Mouse (Mus musculus): ENCODE data around the gene Tmc6. TPM values are rescaled to one million over a fixed set of nuclear protein-coding genes. Genes with fewer than 3 reads are reported as not detected.

Gene Tmc6
- polyA plus RNA-seq, 1 experiment from 2014 or later = 3.9 TPM

DNA sequence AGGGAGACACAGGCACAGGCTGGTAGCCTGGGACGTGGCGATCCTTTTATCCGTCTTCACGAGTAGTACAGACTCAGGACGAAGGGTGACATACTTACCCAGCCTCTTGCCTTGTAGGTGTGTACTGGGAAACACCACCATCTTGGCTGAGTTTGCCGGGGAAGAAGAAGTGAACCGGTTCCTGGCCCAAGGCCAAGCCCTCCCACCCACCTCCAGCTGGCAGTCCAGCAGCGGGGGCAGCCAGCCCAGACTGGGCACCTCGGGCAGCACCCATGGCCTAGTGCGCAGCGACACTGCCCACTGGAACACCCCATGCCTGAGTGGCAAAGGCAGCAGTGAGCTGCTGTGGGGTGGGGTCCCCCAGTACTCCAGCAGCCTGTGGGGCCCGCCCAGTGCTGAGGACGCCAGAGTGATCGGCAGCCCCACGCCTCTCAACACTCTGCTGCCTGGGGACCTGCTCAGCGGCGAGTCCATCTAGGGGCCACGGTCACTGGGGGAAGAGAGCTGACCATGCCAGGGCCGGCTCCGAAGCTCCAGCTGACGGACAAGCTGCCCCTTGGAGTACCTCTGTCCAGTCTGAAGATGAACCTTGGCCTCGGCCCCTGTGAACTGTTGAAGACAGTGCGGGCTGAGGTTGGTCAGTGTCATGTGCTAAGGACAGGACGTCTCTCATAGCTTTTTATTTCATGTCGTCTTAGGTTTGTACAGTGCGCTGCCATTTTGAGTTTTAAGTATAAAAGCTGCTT, 21.5 kb downstream of the Tmc6 start:
- WGBS = 90% methylated on average over 26 of the region's 26 CpGs
- no peak overlapping the region for H3K4me3 ChIP-seq (ENCODE audit: low read depth, low read length)
- H3K27me3 ChIP-seq (ENCODE audit: control insufficient read depth, insufficient read depth, low read length) = no peaks in the 10 kb centered on the region

DNA sequence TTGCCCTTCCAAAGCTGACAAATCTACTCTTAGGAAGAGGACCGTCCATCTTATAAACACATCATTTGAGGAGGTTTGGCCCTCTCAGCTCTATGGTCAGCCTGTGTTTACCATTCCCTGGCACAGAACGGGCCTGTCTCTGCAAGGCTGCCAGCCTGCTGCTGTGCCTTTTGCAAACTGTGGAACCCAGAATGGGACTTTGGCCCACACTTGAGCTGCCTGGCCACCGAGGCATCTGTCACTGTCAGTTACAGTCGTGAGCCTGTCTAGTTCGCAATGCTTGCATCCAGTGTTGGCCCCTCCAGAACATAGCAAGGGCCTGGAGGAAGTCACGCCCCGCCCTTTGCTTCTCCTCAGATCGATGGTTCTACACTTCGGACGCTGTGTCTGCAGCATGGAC, 22.7 kb downstream of the Tmc6 start:
- WGBS = 91% methylated on average over 10 of the region's 10 CpGs
- ATAC-seq (ENCODE audit: low read depth) = no peak

More for the DNA sequence above, 21.5 kb downstream of the Tmc6 start:
- no peaks in the 10 kb centered on the region for H3K4me1 ChIP-seq (ENCODE audit: control insufficient read depth, insufficient read depth, low read length)
- peaks cover 73% of the 10 kb centered on the region for H3K36me3 ChIP-seq (ENCODE audit: control insufficient read depth, insufficient read depth, low read length)
- ATAC-seq (ENCODE audit: low read depth) = no peak
- no peak overlapping the region for H3K9ac ChIP-seq (replicated peaks; ENCODE audit: low read depth, low read length)
- no peak overlapping the region for H3K4me2 ChIP-seq (ENCODE audit: low read depth, low read length)
- H3K9me3 ChIP-seq (ENCODE audit: control insufficient read depth, low read length) = no peaks in the 10 kb centered on the region
- H3K27ac ChIP-seq (ENCODE audit: low read depth, low read length) = no peak overlapping the region

DNA sequence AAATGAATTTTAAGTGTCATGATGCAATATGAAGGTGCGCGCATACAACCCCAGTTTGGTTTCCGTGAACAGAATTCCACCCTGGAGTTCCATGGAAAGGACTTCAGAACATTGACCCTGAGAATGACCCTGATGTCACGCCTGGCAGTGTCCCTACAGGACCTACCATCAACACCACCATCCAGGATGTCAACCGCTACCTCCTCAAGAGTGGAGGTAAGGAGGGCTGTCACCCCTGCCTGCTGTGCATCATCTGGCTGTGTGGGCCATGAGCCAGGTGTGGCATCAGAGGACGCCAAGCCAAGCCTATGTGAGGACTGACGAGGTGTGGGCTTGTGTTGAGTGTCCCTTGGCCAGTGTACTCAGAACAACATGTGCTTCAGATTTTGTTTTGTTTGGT, 26.1 kb downstream of the Tmc6 start:
- H3K4me2 ChIP-seq (ENCODE audit: low read depth, low read length) = no peak overlapping the region
- H3K4me1 ChIP-seq (ENCODE audit: control insufficient read depth, insufficient read depth, low read length) = no peaks in the 10 kb centered on the region
- H3K27me3 ChIP-seq (ENCODE audit: control insufficient read depth, insufficient read depth, low read length) = no peaks in the 10 kb centered on the region
- no peak overlapping the region for H3K9ac ChIP-seq (replicated peaks; ENCODE audit: low read depth, low read length)
- peaks cover 81% of the 10 kb centered on the region for H3K36me3 ChIP-seq (ENCODE audit: control insufficient read depth, insufficient read depth, low read length)
- H3K27ac ChIP-seq (ENCODE audit: low read depth, low read length) = no peak overlapping the region
- no peaks in the 10 kb centered on the region for H3K9me3 ChIP-seq (ENCODE audit: control insufficient read depth, low read length)
- no peak overlapping the region for H3K4me3 ChIP-seq (ENCODE audit: low read depth, low read length)
- WGBS = 97% methylated on average over 7 of the region's 7 CpGs
- no peak for ATAC-seq (ENCODE audit: low read depth)

More for the DNA sequence above, 22.7 kb downstream of the Tmc6 start:
- H3K9me3 ChIP-seq (ENCODE audit: control insufficient read depth, low read length) = no peaks in the 10 kb centered on the region
- H3K36me3 ChIP-seq (ENCODE audit: control insufficient read depth, insufficient read depth, low read length) = peaks cover 77% of the 10 kb centered on the region
- no peak overlapping the region for H3K4me3 ChIP-seq (ENCODE audit: low read depth, low read length)
- H3K27me3 ChIP-seq (ENCODE audit: control insufficient read depth, insufficient read depth, low read length) = no peaks in the 10 kb centered on the region
- H3K27ac ChIP-seq (ENCODE audit: low read depth, low read length) = no peak overlapping the region
- H3K9ac ChIP-seq (replicated peaks; ENCODE audit: low read depth, low read length) = no peak overlapping the region
- no peaks in the 10 kb centered on the region for H3K4me1 ChIP-seq (ENCODE audit: control insufficient read depth, insufficient read depth, low read length)
- H3K4me2 ChIP-seq (ENCODE audit: low read depth, low read length) = no peak overlapping the region

DNA sequence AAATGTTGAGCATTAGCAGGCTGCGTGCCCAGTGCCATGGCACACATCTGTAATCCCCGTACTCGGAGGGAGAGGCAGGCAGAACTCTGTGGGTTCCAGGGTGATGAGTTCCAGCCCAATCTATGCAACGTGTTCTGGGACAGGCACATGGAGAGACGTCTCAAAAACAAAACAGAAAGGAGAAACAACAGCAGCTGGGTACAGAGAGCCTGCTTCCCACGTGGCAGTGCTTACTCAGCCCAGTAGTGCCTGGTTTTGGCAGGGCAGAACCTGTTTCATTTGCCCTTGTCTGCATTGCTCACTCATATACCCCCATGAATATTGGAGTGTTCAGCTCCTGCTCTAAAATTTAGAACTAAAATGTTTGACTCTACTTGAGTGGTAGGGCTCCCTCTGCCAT, 30.5 kb downstream of the Tmc6 start:
- Histone ChIP-seq H3K27ac (ENCODE audit: low read depth, low read length) (no peak overlapping the region), H3K4me1 (ENCODE audit: control insufficient read depth, insufficient read depth, low read length) (no peaks in the 10 kb centered on the region), H3K9me3 (ENCODE audit: control insufficient read depth, low read length) (no peaks in the 10 kb centered on the region), H3K4me3 (ENCODE audit: low read depth, low read length) (no peak overlapping the region), H3K9ac (replicated peaks; ENCODE audit: low read depth, low read length) (no peak overlapping the region), H3K4me2 (ENCODE audit: low read depth, low read length) (no peak overlapping the region), H3K27me3 (ENCODE audit: control insufficient read depth, insufficient read depth, low read length) (no peaks in the 10 kb centered on the region), H3K36me3 (ENCODE audit: control insufficient read depth, insufficient read depth, low read length) (peaks cover 83% of the 10 kb centered on the region)
- WGBS = 89% methylated on average over 6 of the region's 6 CpGs
- no peak for ATAC-seq (ENCODE audit: low read depth)

DNA sequence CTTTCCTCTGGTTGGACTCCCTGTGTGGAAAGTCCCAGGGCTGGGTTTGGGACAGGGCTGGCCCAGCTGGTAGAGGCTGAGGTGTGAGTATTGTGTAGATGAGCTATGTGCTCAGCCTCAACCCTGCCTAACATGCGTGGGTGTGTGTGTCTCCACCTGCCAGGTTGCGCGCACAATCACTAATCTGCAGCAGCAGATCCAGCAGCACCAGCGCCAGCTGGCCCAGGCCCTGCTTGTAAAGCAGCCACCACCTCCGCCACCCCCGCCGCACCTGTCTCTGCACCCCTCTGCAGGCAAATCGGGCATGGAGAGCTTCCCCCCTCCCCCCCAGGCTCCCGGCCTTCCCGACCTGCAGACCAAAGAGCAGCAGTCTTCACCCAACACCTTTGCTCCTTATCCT, 32.6 kb downstream of the Tmc6 start:
- Histone ChIP-seq H3K27me3 (ENCODE audit: control insufficient read depth, insufficient read depth, low read length) (no peaks in the 10 kb centered on the region), H3K36me3 (ENCODE audit: control insufficient read depth, insufficient read depth, low read length) (peaks cover 84% of the 10 kb centered on the region), H3K4me2 (ENCODE audit: low read depth, low read length) (no peak overlapping the region), H3K4me3 (ENCODE audit: low read depth, low read length) (no peak overlapping the region), H3K9me3 (ENCODE audit: control insufficient read depth, low read length) (no peaks in the 10 kb centered on the region), H3K27ac (ENCODE audit: low read depth, low read length) (no peak overlapping the region), H3K4me1 (ENCODE audit: control insufficient read depth, insufficient read depth, low read length) (no peaks in the 10 kb centered on the region), H3K9ac (replicated peaks; ENCODE audit: low read depth, low read length) (no peak overlapping the region)
- 95% methylated on average over 10 of the region's 10 CpGs for WGBS
- ATAC-seq (ENCODE audit: low read depth) = no peak

DNA sequence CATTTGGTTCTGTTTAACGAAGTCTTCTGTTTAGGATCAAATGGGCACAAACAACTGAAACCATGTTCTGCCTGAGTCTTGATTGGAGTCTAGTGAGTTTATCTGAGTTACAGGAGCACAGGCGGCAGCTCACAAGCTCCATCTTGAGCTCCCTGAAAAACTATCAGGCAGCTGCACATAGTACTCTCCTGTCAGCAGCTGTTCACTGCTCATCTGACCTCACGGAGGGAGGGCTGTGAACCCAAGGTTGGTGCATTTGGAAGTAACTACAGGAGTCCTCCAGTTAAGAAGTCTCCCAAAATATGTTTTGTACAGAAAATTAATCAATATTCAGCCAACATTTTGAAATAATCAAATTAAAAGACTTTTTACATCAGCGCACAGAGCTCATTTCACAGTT, 33.4 kb downstream of the Tmc6 start:
- no peak overlapping the region for H3K9ac ChIP-seq (replicated peaks; ENCODE audit: low read depth, low read length)
- no peaks in the 10 kb centered on the region for H3K27me3 ChIP-seq (ENCODE audit: control insufficient read depth, insufficient read depth, low read length)
- ATAC-seq (ENCODE audit: low read depth) = no peak
- peaks cover 86% of the 10 kb centered on the region for H3K36me3 ChIP-seq (ENCODE audit: control insufficient read depth, insufficient read depth, low read length)
- H3K9me3 ChIP-seq (ENCODE audit: control insufficient read depth, low read length) = no peaks in the 10 kb centered on the region
- no peak overlapping the region for H3K4me2 ChIP-seq (ENCODE audit: low read depth, low read length)
- 85% methylated on average over 4 of the region's 4 CpGs for WGBS
- H3K4me3 ChIP-seq (ENCODE audit: low read depth, low read length) = no peak overlapping the region
- H3K4me1 ChIP-seq (ENCODE audit: control insufficient read depth, insufficient read depth, low read length) = no peaks in the 10 kb centered on the region
- H3K27ac ChIP-seq (ENCODE audit: low read depth, low read length) = no peak overlapping the region

DNA sequence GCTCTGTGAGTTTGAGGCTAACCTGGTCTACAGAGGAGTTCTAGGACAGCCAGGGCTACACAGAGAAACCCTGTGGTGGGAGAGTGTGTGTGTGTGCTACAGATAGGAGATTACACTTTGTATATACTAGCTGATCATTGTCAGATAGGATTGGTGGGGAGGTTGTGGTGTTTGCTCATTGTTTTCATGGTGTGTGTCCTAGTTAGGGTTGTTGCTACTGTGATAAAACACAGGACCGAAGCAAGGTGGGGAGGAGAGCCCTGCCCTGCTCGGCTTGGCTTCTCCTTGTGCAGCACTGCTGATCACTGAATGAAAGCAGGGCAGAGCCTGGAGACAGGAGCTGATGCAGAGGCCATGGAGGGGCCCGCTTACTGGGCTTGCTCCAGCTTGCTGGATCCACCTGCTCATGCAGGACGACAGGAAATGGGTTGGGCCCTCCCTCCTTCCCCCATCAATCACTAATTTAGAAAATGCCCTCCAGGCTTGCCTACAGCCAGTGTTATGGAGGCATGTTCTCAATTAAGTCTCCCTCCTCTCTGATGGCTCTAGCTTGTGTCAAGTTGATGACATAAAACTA, 38.5 kb downstream of the Tmc6 start:
- Histone ChIP-seq H3K4me2 (ENCODE audit: low read depth, low read length) (no peak overlapping the region), H3K9ac (replicated peaks; ENCODE audit: low read depth, low read length) (no peak overlapping the region), H3K4me1 (ENCODE audit: control insufficient read depth, insufficient read depth, low read length) (no peaks in the 10 kb centered on the region), H3K27ac (ENCODE audit: low read depth, low read length) (no peak overlapping the region), H3K27me3 (ENCODE audit: control insufficient read depth, insufficient read depth, low read length) (no peaks in the 10 kb centered on the region), H3K36me3 (ENCODE audit: control insufficient read depth, insufficient read depth, low read length) (peaks cover 90% of the 10 kb centered on the region), H3K4me3 (ENCODE audit: low read depth, low read length) (no peak overlapping the region), H3K9me3 (ENCODE audit: control insufficient read depth, low read length) (no peaks in the 10 kb centered on the region)
- WGBS = 76% methylated on average over 4 of the region's 4 CpGs
- ATAC-seq (ENCODE audit: low read depth) = no peak

DNA sequence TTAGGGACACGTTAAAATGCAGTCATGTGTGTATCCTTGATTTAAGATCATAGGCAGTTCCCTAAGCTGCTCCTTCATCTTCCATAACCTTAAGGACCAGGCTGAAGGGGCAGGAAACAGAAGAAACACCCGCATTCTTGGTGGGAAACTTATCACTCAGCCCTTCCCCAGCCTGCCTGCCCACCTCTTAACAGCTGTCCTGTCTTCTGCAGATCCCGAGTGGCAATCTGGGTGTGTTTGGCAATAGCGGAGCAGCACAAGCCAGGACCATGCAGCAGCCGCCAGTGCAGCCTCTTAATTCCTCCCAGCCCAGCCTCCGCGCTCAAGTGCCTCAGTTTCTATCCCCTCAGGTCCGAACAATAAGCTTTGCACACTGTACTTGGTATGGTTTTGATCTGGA, 39.3 kb downstream of the Tmc6 start:
- Histone ChIP-seq H3K27me3 (ENCODE audit: control insufficient read depth, insufficient read depth, low read length) (no peaks in the 10 kb centered on the region), H3K36me3 (ENCODE audit: control insufficient read depth, insufficient read depth, low read length) (peaks cover 90% of the 10 kb centered on the region), H3K27ac (ENCODE audit: low read depth, low read length) (no peak overlapping the region), H3K9ac (replicated peaks; ENCODE audit: low read depth, low read length) (no peak overlapping the region), H3K4me3 (ENCODE audit: low read depth, low read length) (no peak overlapping the region), H3K4me2 (ENCODE audit: low read depth, low read length) (no peak overlapping the region), H3K4me1 (ENCODE audit: control insufficient read depth, insufficient read depth, low read length) (no peaks in the 10 kb centered on the region), H3K9me3 (ENCODE audit: control insufficient read depth, low read length) (no peaks in the 10 kb centered on the region)
- WGBS = 88% methylated on average over 8 of the region's 8 CpGs
- no peak for ATAC-seq (ENCODE audit: low read depth)

DNA sequence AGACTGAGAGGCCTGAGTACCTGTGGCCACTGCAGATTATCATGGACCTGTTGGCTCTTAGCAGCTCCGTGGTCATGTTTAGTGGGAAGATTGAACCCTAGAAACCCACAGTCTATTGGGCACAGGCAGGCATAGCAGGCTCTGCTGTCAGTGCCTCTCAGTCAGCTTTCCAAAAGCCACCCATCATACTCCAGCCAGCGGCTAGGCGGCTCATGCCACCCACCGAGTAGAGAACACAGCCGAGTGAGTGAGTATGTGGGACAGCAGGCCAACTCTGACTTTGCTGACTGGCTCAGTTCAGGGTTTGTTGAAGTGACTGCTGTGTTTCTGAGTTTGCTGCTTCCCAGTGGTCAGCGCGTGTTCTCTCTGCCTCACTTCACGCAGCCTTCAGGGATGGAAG, 39.8 kb downstream of the Tmc6 start:
- H3K27ac ChIP-seq (ENCODE audit: low read depth, low read length) = no peak overlapping the region
- H3K9me3 ChIP-seq (ENCODE audit: control insufficient read depth, low read length) = no peaks in the 10 kb centered on the region
- no peaks in the 10 kb centered on the region for H3K27me3 ChIP-seq (ENCODE audit: control insufficient read depth, insufficient read depth, low read length)
- no peak overlapping the region for H3K4me2 ChIP-seq (ENCODE audit: low read depth, low read length)
- no peak overlapping the region for H3K4me3 ChIP-seq (ENCODE audit: low read depth, low read length)
- no peak for ATAC-seq (ENCODE audit: low read depth)
- peaks cover 89% of the 10 kb centered on the region for H3K36me3 ChIP-seq (ENCODE audit: control insufficient read depth, insufficient read depth, low read length)
- H3K4me1 ChIP-seq (ENCODE audit: control insufficient read depth, insufficient read depth, low read length) = no peaks in the 10 kb centered on the region
- 88% methylated on average over 8 of the region's 8 CpGs for WGBS
- H3K9ac ChIP-seq (replicated peaks; ENCODE audit: low read depth, low read length) = no peak overlapping the region
